Mouse (Mus musculus) brain, embryonic 14.5 days (tissue): ENCODE results near the gene Dnmbp. TPM values are rescaled to one million over a fixed set of nuclear protein-coding genes. Genes with fewer than 3 reads are reported as not detected.

Experiments used
- DNase-seq: peaks from one replicate; pipeline ENCODE4 v3.0.0-alpha.2; 2011; ENCODE audit warnings: low read depth
- CTCF ChIP-seq: fragments of 200-500 bp; IDR thresholded peaks from 2 replicates; pipeline ENCODE4 v1.5.1; 2012; ENCODE audit warnings: inconsistent platforms, mild to moderate bottlenecking, moderate library complexity, borderline replicate concordance; ENCODE audit not compliant: insufficient read depth, insufficient read length; ENCODE audit errors: extremely low read depth
- POLR2A ChIP-seq: fragments of 200-500 bp; IDR thresholded peaks from 2 replicates; pipeline ENCODE4 v1.6.1; 2012; ENCODE audit warnings: mild to moderate bottlenecking, inconsistent platforms, borderline replicate concordance; ENCODE audit not compliant: poor library complexity, insufficient read depth, insufficient read length, severe bottlenecking; ENCODE audit errors: extremely low read depth
- polyA plus RNA-seq: library from polyadenylated mRNA; depleted of rRNA; stranded (reverse); fragments of >200 nt; gene quantifications from 2 replicates; pipeline ENCODE4 v1.2.3, GENCODE M21; 2012

Dnmbp gene
- polyA plus RNA-seq, 1 experiment, result 16.1 TPM

- TF ChIP-seq POLR2A, result no peak
- TF ChIP-seq CTCF, result peak; percentile 34; the same call in 1 of the 2 replicates
- no peak for DNase-seq
Measured at GRCm38 (mm10) chr19:43852837-43853545, 87.0 kb downstream of the Dnmbp start.

GRCm38 (mm10) chr19:43851996-43852630 lies 87.9 kb downstream of the Dnmbp start:
- TF ChIP-seq CTCF (no peak), POLR2A (no peak)
- no peak for DNase-seq

GRCm38 (mm10) chr19:43850026-43850425 lies 90.0 kb downstream of the Dnmbp start:
- no peak for DNase-seq
- TF ChIP-seq POLR2A (no peak), CTCF (no peak)

GRCm38 (mm10) chr19:43847966-43848365 lies 92.0 kb downstream of the Dnmbp start:
- TF ChIP-seq CTCF, result no peak
- no peak for TF ChIP-seq POLR2A
- no peak for DNase-seq

- no peak for DNase-seq
- TF ChIP-seq POLR2A (no peak), CTCF (no peak)
Measured at GRCm38 (mm10) chr19:43847056-43847455, 92.9 kb downstream of the Dnmbp start.

GRCm38 (mm10) chr19:43845331-43845908 lies 94.6 kb downstream of the Dnmbp start:
- no peak for DNase-seq
- TF ChIP-seq POLR2A (no peak), CTCF (no peak)

GRCm38 (mm10) chr19:43843184-43843583 lies 96.8 kb downstream of the Dnmbp start:
- no peak for DNase-seq
- TF ChIP-seq POLR2A (no peak), CTCF (no peak)

- peak; percentile 88 for DNase-seq
- TF ChIP-seq CTCF (peak; percentile 91), POLR2A (no peak)
Measured at GRCm38 (mm10) chr19:43832425-43833069, 107.4 kb downstream of the Dnmbp start.

- TF ChIP-seq CTCF, result no peak
- TF ChIP-seq POLR2A, result no peak
- no peak for DNase-seq
Measured at GRCm38 (mm10) chr19:43826855-43827254, 113.1 kb downstream of the Dnmbp start.

GRCm38 (mm10) chr19:43815661-43816414 lies 124.2 kb downstream of the Dnmbp start:
- TF ChIP-seq POLR2A (no peak), CTCF (no peak)
- DNase-seq, result peak; percentile 9

- no peak for TF ChIP-seq CTCF
- TF ChIP-seq POLR2A, result no peak
- DNase-seq, result no peak
Measured at GRCm38 (mm10) chr19:43813315-43813714, 126.7 kb downstream of the Dnmbp start.

GRCm38 (mm10) chr19:43811419-43811818 lies 128.6 kb downstream of the Dnmbp start:
- no peak for DNase-seq
- TF ChIP-seq POLR2A, result no peak
- no peak for TF ChIP-seq CTCF
